Mouse (Mus musculus) C2C12 (cell line): ENCODE measurements around the gene Nol4l. TPM values are rescaled to one million over a fixed set of nuclear protein-coding genes. Genes with fewer than 3 reads are reported as not detected.

ENCODE experiments used
- H3K27me3 ChIP-seq: one replicate; pipeline ENCODE4 v1.6.1; 2011; ENCODE audit not compliant: control insufficient read depth, insufficient read depth, insufficient read length
- H3K36me3 ChIP-seq: one replicate; pipeline ENCODE4 v1.6.1; 2011; ENCODE audit not compliant: control insufficient read depth, insufficient read depth
- H3K4me3 ChIP-seq: one replicate; pipeline ENCODE4 v1.5.1; 2011; ENCODE audit warnings: mild to moderate bottlenecking, control low read depth; ENCODE audit not compliant: poor library complexity, insufficient read depth, severe bottlenecking
- H3K79me2 ChIP-seq: one replicate; pipeline ENCODE4 v1.6.1; 2011; ENCODE audit not compliant: control insufficient read depth, insufficient read depth
- H3K79me3 ChIP-seq: one replicate; pipeline ENCODE4 v1.6.1; 2011; ENCODE audit warnings: low read depth, control low read depth
- H3ac ChIP-seq: one replicate; pipeline ENCODE3; 2011; ENCODE audit warnings: low read depth; ENCODE audit not compliant: control insufficient read depth, insufficient read length
- CEBPB ChIP-seq: IDR thresholded peaks from one replicate; pipeline ENCODE4 v1.6.1; 2011; ENCODE audit warnings: low read depth, mild to moderate bottlenecking, control low read depth, moderate library complexity
- CTCF ChIP-seq: IDR thresholded peaks from one replicate; pipeline ENCODE4 v1.5.1; 2011; ENCODE audit not compliant: control insufficient read depth, insufficient read depth, insufficient read length
- FOSL1 ChIP-seq: IDR thresholded peaks from one replicate; pipeline ENCODE4 v1.8.0; 2011; ENCODE audit warnings: mild to moderate bottlenecking, low read length; ENCODE audit not compliant: poor library complexity, insufficient read depth, severe bottlenecking
- MAX ChIP-seq: IDR thresholded peaks from one replicate; pipeline ENCODE4 v1.6.1; 2011; ENCODE audit warnings: mild to moderate bottlenecking, control low read depth
- MYOD1 ChIP-seq: IDR thresholded peaks from one replicate; pipeline ENCODE4 v1.6.1; 2011; ENCODE audit warnings: low read depth; ENCODE audit not compliant: control insufficient read depth, insufficient read length
- MYOG ChIP-seq: IDR thresholded peaks from one replicate; pipeline ENCODE4 v1.6.1; 2011; ENCODE audit not compliant: control insufficient read depth, insufficient read length; ENCODE audit errors: extremely low read depth
- USF1 ChIP-seq: IDR thresholded peaks from one replicate; pipeline ENCODE4 v1.6.1; 2011; ENCODE audit warnings: low read depth, mild to moderate bottlenecking, control low read depth, moderate library complexity
- polyA plus RNA-seq: library from polyadenylated mRNA; unstranded; fragments of >200 nt; fragmentation: generic; extraction: Trizol; gene quantifications from one replicate; pipeline ENCODE4 v1.2.1, GENCODE M21; 2012; ENCODE audit warnings: missing spikeins

Nol4l gene
- polyA plus RNA-seq, 1 experiment = 0.42 TPM

GRCm38 (mm10) chr2:153478583-153478982 is 51.2 kb downstream of the Nol4l start:
- no peaks in the 10 kb centered on the region for H3K36me3 ChIP-seq
- H3ac ChIP-seq = no peak overlapping the region
- TF ChIP-seq USF1 (no peak), CTCF (peak; percentile 76)

GRCm38 (mm10) chr2:153475114-153476112 is 54.4 kb downstream of the Nol4l start:
- no peaks in the 10 kb centered on the region for H3K36me3 ChIP-seq
- H3K27me3 ChIP-seq = peaks cover 14% of the 10 kb centered on the region
- H3ac ChIP-seq = no peak overlapping the region
- H3K4me3 ChIP-seq = no peak overlapping the region
- no peak for TF ChIP-seq MYOD1
- TF ChIP-seq MYOG = no peak
- no peak for TF ChIP-seq MAX
- TF ChIP-seq CEBPB = no peak
- TF ChIP-seq USF1 = no peak
- no peak for TF ChIP-seq FOSL1
- TF ChIP-seq CTCF = no peak
- H3K79me3 ChIP-seq = no peaks in the 10 kb centered on the region
- H3K79me2 ChIP-seq = no peaks in the 10 kb centered on the region

More at GRCm38 (mm10) chr2:153478583-153478982, 51.2 kb downstream of the Nol4l start:
- Histone ChIP-seq H3K79me3 (no peaks in the 10 kb centered on the region), H3K4me3 (no peak overlapping the region), H3K27me3 (peaks cover 12% of the 10 kb centered on the region), H3K79me2 (no peaks in the 10 kb centered on the region)

DNA sequence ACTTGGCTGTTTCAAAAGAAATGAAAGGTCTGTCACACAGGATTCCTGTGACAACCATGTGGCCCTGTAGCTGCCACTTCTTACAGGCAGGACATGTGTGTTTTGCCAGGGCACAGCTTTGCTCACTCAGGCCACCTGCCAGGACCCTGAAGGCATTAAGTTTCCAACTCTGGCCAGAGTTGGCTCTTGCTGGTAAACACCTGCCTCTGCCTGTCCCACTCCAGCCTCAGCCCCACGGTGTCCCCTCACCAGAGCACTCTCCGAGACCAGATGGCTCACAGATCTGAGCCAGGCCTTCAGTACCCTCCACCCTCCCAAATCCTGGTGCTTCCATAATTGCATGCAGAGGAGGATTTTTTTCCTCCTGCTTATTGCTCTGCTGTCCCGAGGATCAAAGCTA is 58.8 kb downstream of the Nol4l start:
- no peak for TF ChIP-seq FOSL1
- TF ChIP-seq USF1 = no peak
- no peak for TF ChIP-seq MAX
- TF ChIP-seq MYOD1 = no peak
- no peak for TF ChIP-seq CEBPB
- TF ChIP-seq CTCF = no peak
- TF ChIP-seq MYOG = no peak
- H3K79me2 ChIP-seq = no peaks in the 10 kb centered on the region
- no peak overlapping the region for H3K4me3 ChIP-seq
- no peak overlapping the region for H3ac ChIP-seq
- H3K36me3 ChIP-seq = no peaks in the 10 kb centered on the region
- no peaks in the 10 kb centered on the region for H3K79me3 ChIP-seq
- peaks cover 9% of the 10 kb centered on the region for H3K27me3 ChIP-seq

- Histone ChIP-seq H3K79me2 (no peaks in the 10 kb centered on the region), H3ac (no peak overlapping the region), H3K4me3 (no peak overlapping the region), H3K36me3 (no peaks in the 10 kb centered on the region), H3K27me3 (peaks cover 9% of the 10 kb centered on the region), H3K79me3 (no peaks in the 10 kb centered on the region)
- TF ChIP-seq FOSL1 (no peak), MYOG (no peak), CEBPB (no peak), USF1 (no peak), MAX (no peak), CTCF (no peak), MYOD1 (no peak)
Measured at GRCm38 (mm10) chr2:153469764-153470163, 60.0 kb downstream of the Nol4l start.

GRCm38 (mm10) chr2:153469317-153469716 is 60.5 kb downstream of the Nol4l start:
- no peak overlapping the region for H3K4me3 ChIP-seq
- H3ac ChIP-seq = no peak overlapping the region
- no peaks in the 10 kb centered on the region for H3K79me2 ChIP-seq
- H3K36me3 ChIP-seq = no peaks in the 10 kb centered on the region
- TF ChIP-seq MYOG (no peak), USF1 (no peak), MYOD1 (no peak), MAX (no peak), FOSL1 (no peak), CEBPB (no peak), CTCF (no peak)
- H3K27me3 ChIP-seq = peaks cover 9% of the 10 kb centered on the region
- H3K79me3 ChIP-seq = no peaks in the 10 kb centered on the region

DNA sequence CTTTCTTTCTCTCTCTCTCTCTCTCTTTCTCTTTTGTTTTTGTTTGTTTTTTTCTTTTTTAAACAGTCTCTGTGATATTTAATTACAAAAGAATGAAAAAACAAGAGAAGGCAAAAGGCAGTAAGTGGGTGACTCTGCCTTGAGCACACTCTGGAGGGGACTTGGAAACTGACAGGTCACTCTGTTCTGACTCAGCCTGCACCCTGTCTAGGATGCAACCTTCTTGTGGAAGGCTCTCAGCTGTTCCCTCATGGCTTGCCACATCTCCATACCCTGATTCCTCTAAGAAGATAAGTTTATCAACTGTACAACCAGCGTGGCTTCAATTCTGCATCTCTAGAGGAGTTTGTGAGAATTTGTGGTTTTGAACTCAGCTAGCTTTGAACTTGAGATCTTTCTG is 62.4 kb downstream of the Nol4l start:
- Histone ChIP-seq H3K4me3 (no peak overlapping the region), H3ac (no peak overlapping the region), H3K79me3 (no peaks in the 10 kb centered on the region), H3K36me3 (no peaks in the 10 kb centered on the region), H3K79me2 (no peaks in the 10 kb centered on the region), H3K27me3 (peaks cover 9% of the 10 kb centered on the region)
- TF ChIP-seq FOSL1 = no peak
- no peak for TF ChIP-seq MAX
- TF ChIP-seq USF1 = no peak
- no peak for TF ChIP-seq CTCF
- TF ChIP-seq MYOG = no peak
- TF ChIP-seq MYOD1 = no peak
- no peak for TF ChIP-seq CEBPB
